Mouse (Mus musculus) heart, embryonic 10.5 days (tissue): ENCODE data around the gene Pip5kl1. TPM values are rescaled to one million over a fixed set of nuclear protein-coding genes. Genes with fewer than 3 reads are reported as not detected.

ENCODE experiments used
- DNase-seq: peaks from one replicate; pipeline ENCODE4 v3.0.0-alpha.2; 2017; ENCODE audit warnings: low spot score
- H3K27ac ChIP-seq: fragments of 300-500 bp; sonication (generic); 2 replicates; pipeline ENCODE4 v1.5.1; 2016; ENCODE audit warnings: mild to moderate bottlenecking
- H3K27me3 ChIP-seq: fragments of 300-500 bp; sonication (generic); 2 replicates; pipeline ENCODE4 v1.6.1; 2016; ENCODE audit warnings: mild to moderate bottlenecking; ENCODE audit not compliant: poor library complexity, insufficient read depth, severe bottlenecking
- H3K36me3 ChIP-seq: fragments of 300-500 bp; sonication (generic); 2 replicates; pipeline ENCODE4 v1.6.1; 2016; ENCODE audit warnings: mild to moderate bottlenecking, moderate library complexity
- H3K4me1 ChIP-seq: fragments of 300-500 bp; sonication (generic); 2 replicates; pipeline ENCODE4 v1.6.1; 2016; ENCODE audit warnings: mild to moderate bottlenecking
- H3K4me3 ChIP-seq: fragments of 300-500 bp; sonication (generic); 2 replicates; pipeline ENCODE4 v1.5.1; 2016; ENCODE audit warnings: mild to moderate bottlenecking, moderate library complexity
- H3K9me3 ChIP-seq: fragments of 300-500 bp; sonication (generic); 2 replicates; pipeline ENCODE4 v1.6.1; 2016; ENCODE audit warnings: mild to moderate bottlenecking, moderate library complexity
- WGBS: fragments of 180-500 bp; shearing (Covaris S2); methylation state at CpG from one replicate; pipeline ENCODE4 v1.1.7; 2016; 5-methylcytosine and 5-hydroxymethylcytosine counted together
- polyA plus RNA-seq: library from polyadenylated mRNA; unstranded; fragments of >200 nt; fragmentation: Nextera tagmentation; extraction: Ambion mirVana; gene quantifications from 2 replicates; pipeline ENCODE4 v1.2.1, GENCODE M21; 2016

The Pip5kl1 gene
- polyA plus RNA-seq, 1 experiment from 2014 or later, result 1.1 TPM

DNA sequence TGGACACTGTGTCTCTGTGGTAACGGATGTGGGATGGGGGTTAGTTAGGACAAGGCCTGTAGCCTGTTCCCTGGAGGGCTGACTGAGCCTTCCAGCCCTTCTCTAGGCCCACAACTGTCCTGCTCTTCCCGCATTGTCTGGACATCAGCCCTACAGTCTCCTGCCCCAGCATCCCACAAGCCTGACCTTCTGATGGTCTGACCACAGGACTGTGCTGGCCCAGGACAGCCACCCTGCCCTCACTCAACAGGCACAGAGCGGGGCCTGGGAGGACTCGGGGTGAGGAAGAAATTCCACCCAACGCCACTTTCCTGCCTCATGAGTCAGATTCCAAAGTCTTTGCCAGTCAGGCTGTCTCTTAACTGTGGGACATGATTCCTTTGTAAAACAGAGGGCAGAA is 23.1 kb downstream of the Pip5kl1 start:
- Histone ChIP-seq H3K9me3 (no peaks in the 10 kb centered on the region), H3K4me1 (peaks cover 19% of the 10 kb centered on the region), H3K36me3 (peaks cover 58% of the 10 kb centered on the region), H3K27ac (no peak overlapping the region), H3K27me3 (no peaks in the 10 kb centered on the region), H3K4me3 (no peak overlapping the region)
- DNase-seq, result no peak
- 89% methylated on average over 5 of the region's 5 CpGs for WGBS

DNA sequence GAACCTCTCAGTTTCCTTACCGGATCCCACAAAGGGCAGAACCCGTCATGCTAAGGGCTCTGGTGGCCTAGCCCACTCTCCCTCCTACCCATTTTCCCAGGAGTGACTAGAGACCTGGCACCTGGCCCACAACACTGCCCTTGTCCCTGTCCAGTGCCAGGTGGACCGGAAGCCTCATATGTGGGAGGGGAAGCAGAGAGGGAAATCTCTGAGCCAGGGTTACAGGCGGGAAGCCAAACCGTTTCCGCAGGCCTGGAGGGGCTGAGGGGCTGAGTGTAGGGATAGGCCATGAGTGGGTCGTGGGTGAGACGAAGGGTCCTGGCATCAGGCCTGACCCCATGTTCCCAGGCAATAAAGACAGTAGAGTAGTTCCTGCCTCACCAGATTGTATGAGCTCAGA is 23.9 kb downstream of the Pip5kl1 start:
- WGBS, result 82% methylated on average over 8 of the region's 8 CpGs
- no peak for DNase-seq
- no peak overlapping the region for H3K27ac ChIP-seq
- peaks cover 54% of the 10 kb centered on the region for H3K36me3 ChIP-seq
- H3K27me3 ChIP-seq, result no peaks in the 10 kb centered on the region
- H3K4me1 ChIP-seq, result peaks cover 21% of the 10 kb centered on the region
- no peaks in the 10 kb centered on the region for H3K9me3 ChIP-seq
- H3K4me3 ChIP-seq, result no peak overlapping the region

DNA sequence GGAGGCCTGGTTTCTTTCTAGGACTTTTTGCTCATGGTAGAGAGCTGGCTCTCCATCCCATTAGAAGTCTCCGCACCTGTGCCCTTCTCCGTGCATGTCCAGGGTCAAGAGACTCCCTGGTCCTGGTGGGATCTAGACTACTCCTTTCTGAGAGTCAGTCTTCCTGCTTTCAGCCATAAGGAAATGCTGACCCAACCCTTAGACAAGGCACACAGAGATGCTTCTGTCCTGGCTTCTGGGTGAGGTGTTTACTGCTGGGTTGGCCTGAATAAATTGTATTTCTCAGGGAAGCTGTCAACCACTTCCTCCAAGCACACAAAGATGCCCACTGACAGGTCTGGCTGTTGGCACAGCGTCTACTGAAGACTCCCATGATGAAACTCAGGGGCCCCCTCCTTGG is 24.8 kb downstream of the Pip5kl1 start, which contains the start of gene St6galnac6:
Gene St6galnac6, plus strand, starts transcription at position 301 of the 400 bp plus-strand sequence.
- Histone ChIP-seq H3K9me3 (no peaks in the 10 kb centered on the region), H3K27me3 (no peaks in the 10 kb centered on the region), H3K27ac (no peak within 1 kb of the TSS), H3K4me3 (no peak within 1 kb of the TSS), H3K36me3 (peaks cover 46% of the 10 kb centered on the region), H3K4me1 (peaks cover 24% of the 10 kb centered on the region)
- no peak for DNase-seq
- 91% methylated on average over 3 of the region's 3 CpGs for WGBS

DNA sequence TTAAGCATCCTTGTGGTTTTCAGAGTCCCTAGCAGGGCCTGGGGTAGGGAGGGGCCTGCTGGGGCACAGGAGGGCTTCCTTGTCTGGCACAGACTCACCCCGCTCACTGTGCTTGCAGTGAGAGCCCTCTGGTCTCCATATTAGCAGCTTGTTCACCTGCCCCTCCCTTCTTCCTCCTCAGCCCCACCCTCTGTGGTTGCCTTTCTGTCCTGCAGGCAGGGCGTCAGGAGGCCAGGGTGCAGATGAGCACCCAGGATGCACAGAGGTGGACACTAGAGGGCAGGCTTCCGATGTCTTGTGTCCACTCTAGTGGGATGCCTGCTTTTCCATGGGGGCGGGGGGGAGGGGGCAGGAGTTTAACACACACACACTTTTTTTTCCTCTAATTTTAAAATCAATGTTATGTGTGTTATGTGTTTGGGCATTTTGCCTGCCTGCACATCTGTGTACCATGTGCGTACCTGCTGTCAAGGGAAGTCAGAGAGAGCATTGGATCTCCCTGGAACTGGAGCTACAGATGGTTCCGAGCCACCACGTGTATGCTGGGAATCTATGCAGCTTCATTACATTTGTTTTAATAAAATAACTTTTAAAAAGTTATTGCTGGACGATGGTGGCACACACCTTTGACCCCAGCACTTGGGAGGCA is 26.9 kb downstream of the Pip5kl1 start:
- Histone ChIP-seq H3K4me3 (no peak overlapping the region), H3K36me3 (peaks cover 25% of the 10 kb centered on the region), H3K27me3 (no peaks in the 10 kb centered on the region), H3K4me1 (peaks cover 26% of the 10 kb centered on the region), H3K27ac (peak overlapping the region; percentile 71), H3K9me3 (no peaks in the 10 kb centered on the region)
- no peak for DNase-seq
- 38% methylated on average over 8 of the region's 8 CpGs for whole genome bisulfite sequencing

DNA sequence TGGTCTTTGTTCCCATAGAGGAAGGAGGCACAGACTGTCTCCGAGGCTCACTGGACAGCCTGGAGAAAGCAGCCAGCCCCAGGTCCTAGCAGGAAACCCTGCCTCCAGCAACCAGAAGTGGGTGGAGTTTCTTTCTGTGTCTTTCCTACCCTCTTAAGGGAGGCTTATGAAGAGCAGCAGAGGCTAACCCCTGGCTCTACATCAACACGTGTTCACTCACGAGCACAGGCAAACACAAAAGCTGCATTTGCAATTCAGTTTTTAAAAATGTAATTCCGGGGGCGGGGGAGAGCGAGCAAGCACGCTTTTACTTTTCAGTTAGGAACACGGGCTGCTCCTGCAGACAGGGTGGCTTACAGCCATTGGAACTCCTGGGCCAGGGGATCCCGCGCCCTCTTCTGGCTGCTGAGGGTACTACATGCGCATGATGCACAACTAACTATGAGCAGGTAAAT is 28.0 kb downstream of the Pip5kl1 start:
- peak overlapping the region; percentile 82 for H3K27ac ChIP-seq
- WGBS, result 2% methylated on average over 11 of the region's 11 CpGs

DNA sequence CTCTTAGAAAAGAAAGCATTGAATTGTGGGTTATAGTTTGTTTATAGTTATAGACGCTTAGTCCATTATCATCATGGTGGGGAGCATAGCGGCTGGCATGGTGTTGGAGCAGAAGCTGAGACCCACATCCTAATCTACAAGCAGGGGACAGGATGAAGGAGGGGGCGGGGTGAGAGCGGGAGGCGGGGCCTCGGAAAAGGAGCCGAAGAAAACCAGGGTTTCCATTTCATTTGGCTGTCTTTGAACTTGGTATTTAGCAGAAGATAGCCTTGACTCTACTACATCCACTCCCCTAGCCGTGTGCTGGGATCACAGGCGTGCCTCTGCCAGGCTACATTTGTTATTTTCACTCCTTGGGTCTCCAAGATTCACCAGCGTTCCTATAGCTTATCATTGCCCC is 30.0 kb downstream of the Pip5kl1 start:
- no peak overlapping the region for H3K27ac ChIP-seq
- no peaks in the 10 kb centered on the region for H3K9me3 ChIP-seq
- H3K4me1 ChIP-seq, result peaks cover 54% of the 10 kb centered on the region
- 0 out of 2 replicates have a peak, but pooled peaks cover 2% of the 10 kb centered on the region for H3K36me3 ChIP-seq
- H3K4me3 ChIP-seq, result no peak overlapping the region
- no peaks in the 10 kb centered on the region for H3K27me3 ChIP-seq
- DNase-seq, result peak; percentile 73
- WGBS, result 27% methylated on average over 10 of the region's 10 CpGs

More for the DNA sequence above, 28.0 kb downstream of the Pip5kl1 start:
- DNase-seq, result peak; percentile 91
- Histone ChIP-seq H3K9me3 (no peaks in the 10 kb centered on the region), H3K4me1 (peaks cover 37% of the 10 kb centered on the region), H3K4me3 (peak overlapping the region; percentile 53), H3K36me3 (peaks cover 14% of the 10 kb centered on the region), H3K27me3 (no peaks in the 10 kb centered on the region)

DNA sequence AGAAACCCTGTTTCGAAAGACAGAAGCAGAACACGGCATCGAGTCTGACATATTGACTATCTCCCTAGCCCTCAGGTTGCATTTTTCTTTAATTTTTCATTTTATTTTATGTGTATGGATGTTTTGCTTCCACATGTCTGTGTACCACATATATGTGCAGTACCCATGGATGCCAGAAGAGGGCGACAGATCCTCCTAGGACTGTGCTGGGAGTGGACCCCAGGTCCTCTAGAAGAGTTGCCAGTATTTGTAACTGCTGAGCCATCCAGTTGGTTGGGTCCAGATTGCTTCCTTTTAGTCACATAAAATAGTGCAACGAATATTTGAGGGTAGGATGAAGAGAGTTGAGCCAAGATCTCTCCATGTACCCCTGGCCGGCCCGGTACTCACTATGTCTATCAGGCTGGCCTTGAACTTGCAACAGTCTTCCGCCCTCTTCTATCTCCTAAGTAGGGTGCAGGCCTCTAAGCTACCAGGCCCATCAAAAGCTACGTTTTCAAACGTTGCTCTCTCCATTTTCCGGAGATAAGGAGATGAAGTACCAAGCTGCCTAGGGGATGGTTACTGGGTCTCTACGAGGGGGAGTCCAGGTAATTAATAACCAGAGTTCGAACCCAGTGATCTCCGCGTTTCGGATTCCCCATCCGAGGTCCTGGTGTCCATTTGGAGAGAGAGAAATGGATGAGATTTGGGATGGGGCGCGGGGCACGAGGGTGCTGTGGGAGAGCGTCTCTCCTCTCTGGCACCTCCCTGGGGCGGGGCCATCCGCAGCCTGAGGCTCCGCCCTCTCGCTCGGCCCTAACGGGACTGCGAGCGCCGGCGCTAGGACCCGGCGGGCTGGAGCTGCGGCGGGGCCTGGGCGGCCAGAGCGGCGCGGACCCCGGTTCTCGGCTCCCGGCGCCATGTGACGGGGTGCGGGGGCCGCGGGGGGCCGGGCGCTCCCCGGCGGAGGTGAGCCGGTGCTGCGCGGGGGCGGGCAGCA is 31.9 kb downstream of the Pip5kl1 start:
- peaks cover 67% of the 10 kb centered on the region for H3K4me1 ChIP-seq
- DNase-seq, result peak; percentile 92
- 11% methylated on average over 51 of the region's 55 CpGs for WGBS
- no peaks in the 10 kb centered on the region for H3K9me3 ChIP-seq
- H3K27ac ChIP-seq, result peak overlapping the region; percentile 94
- H3K36me3 ChIP-seq, result no peaks in the 10 kb centered on the region
- no peaks in the 10 kb centered on the region for H3K27me3 ChIP-seq
- H3K4me3 ChIP-seq, result peak overlapping the region; percentile 82

DNA sequence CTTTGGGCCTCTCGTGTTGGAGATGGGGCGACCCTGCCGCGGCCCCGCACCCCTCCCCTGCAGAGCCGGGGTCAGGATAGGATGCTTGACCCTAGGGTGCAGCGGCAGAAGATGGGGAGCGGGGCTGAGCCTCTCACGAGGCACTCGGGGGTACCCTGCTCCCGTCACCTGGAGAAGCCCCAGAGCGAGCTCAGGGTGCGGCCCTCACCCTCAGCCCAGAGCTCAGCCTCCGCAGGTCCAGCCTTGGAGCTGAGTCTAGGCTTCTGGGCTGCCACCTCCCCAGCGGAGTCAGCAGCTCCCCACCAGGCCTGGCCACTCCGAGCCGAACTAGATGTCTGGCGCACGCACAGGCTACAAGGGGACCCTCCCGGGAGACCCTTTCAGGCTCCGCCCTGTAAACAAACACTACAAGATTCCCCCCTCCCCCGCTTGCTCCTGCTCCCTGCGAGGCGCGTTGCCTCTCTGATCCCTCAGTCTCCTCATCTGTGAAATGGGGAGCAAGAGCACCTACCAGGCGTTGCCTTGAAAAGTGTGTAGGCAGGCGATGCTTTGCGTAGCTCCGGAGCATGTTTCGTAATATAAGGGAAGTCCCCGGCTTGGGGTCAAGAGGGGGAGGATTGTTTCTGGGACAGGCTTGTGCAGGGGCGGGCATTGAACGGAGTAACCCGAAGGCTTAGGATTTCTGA is 32.8 kb downstream of the Pip5kl1 start:
- Histone ChIP-seq H3K27me3 (no peaks in the 10 kb centered on the region), H3K27ac (peak overlapping the region; percentile 94), H3K9me3 (no peaks in the 10 kb centered on the region), H3K36me3 (peaks cover 4% of the 10 kb centered on the region), H3K4me3 (peak overlapping the region; percentile 82), H3K4me1 (peaks cover 67% of the 10 kb centered on the region)
- peak; percentile 86 for DNase-seq
- WGBS, result 5% methylated on average over 34 of the region's 34 CpGs

DNA sequence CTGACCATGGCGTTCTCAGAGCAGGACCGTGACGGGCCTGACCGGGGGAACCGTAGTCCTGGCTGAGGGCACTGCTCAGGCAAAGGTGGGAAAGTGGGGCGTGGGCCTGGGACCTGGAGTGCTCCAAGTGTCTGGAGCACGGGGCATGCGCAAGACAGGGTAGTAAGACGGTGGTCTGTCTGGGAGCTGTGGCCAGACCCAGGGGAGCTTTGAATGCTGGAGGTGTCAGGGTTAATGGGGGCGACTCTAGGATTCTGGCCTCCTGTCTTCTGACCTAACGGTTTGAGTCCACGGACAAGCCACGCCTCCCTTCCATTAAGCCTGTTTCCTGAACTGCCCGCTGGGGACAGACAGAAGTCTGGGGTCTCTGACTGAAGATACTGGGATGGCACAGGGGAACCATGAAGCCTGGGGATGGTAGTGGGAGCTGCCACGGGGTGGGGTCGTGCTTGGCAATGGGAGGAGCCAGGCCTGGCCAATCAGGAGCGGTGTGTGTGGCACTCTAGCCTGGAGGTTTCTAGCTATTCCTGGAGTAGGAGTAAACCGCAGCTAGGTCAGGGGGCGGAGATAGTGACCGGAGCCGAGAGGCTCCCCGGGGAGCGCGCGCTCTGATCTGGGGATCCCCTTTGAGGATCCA is 33.7 kb downstream of the Pip5kl1 start:
- no peaks in the 10 kb centered on the region for H3K9me3 ChIP-seq
- peaks cover 64% of the 10 kb centered on the region for H3K4me1 ChIP-seq
- peak overlapping the region; percentile 94 for H3K27ac ChIP-seq
- H3K4me3 ChIP-seq, result peak overlapping the region; percentile 82
- no peaks in the 10 kb centered on the region for H3K27me3 ChIP-seq
- DNase-seq, result peak; percentile 96
- peaks cover 9% of the 10 kb centered on the region for H3K36me3 ChIP-seq
- WGBS, result 4% methylated on average over 25 of the region's 25 CpGs

DNA sequence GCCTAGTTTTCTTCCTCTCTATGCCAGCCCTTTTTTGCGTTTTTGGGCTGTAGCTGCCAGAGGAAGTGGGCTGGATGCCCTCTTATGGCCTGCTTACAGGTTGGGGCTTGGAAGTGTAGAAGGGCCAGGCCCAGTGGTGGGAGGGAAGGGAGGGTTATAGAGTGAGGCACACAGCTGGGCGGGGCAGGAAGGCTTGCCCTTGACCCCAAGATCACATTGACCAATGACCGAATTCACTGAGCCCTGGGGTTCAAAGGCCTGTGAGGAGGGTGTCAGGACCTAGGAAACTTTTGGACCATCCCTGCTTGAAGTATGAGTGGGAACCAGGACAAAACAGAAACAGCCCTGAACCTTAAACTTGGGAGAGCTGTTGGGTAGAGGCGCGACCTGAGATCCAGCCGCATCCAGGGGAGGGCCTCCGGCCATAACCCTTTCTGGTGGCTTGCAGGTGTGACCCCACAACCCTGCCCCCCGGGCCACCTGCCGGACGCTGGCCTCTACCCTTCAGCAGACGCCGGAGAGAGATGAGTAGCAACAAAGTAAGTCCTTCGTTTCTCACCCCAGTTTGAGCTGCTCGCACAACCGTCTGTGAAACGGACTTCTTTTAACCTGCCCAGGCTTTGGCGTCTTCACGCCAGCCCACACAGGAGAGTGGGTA is 34.3 kb downstream of the Pip5kl1 start:
- peaks cover 15% of the 10 kb centered on the region for H3K36me3 ChIP-seq
- H3K4me3 ChIP-seq, result peak overlapping the region; percentile 82
- no peaks in the 10 kb centered on the region for H3K9me3 ChIP-seq
- H3K27ac ChIP-seq, result peak overlapping the region; percentile 94
- no peaks in the 10 kb centered on the region for H3K27me3 ChIP-seq
- peaks cover 64% of the 10 kb centered on the region for H3K4me1 ChIP-seq
- no peak for DNase-seq
- 31% methylated on average over 18 of the region's 18 CpGs for WGBS

DNA sequence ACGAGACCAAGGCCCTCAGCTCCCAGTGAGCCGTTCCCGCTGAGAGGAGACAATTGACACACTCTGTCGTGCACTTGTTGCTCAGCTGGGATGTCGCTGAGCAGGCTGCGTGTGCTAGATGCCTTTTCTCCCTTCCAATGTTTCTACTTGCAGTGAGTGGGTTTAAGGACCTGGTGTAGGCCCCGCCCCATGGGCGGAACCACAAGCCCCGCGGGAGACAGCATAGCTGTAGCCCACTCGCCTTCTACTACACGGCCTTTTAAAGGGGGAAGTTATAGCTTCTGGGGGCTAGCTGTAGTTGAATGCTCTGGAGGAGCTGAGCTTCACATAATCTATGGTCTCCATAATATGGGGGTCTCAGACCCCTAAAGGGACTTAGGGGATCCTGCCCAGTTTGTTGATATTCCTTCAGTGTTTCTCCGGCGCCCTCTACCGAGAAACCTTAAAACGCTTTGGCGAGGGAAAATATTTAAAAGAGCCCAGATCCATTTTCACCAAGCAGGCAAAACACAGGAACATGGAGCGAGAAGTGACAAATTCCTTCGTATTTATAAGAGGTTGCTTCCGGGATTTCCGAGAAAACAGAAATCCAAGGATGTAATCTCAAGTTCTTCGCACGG is 36.1 kb downstream of the Pip5kl1 start:
- H3K4me1 ChIP-seq, result peaks cover 64% of the 10 kb centered on the region
- H3K36me3 ChIP-seq, result peaks cover 29% of the 10 kb centered on the region
- 11% methylated on average over 23 of the region's 23 CpGs for WGBS
- peak overlapping the region; percentile 81 for H3K27ac ChIP-seq
- H3K27me3 ChIP-seq, result no peaks in the 10 kb centered on the region
- no peaks in the 10 kb centered on the region for H3K9me3 ChIP-seq
- H3K4me3 ChIP-seq, result peak overlapping the region; percentile 56
- peak; percentile 80 for DNase-seq
